Mouse (Mus musculus): ENCODE data around the gene Fdxr.

DNA sequence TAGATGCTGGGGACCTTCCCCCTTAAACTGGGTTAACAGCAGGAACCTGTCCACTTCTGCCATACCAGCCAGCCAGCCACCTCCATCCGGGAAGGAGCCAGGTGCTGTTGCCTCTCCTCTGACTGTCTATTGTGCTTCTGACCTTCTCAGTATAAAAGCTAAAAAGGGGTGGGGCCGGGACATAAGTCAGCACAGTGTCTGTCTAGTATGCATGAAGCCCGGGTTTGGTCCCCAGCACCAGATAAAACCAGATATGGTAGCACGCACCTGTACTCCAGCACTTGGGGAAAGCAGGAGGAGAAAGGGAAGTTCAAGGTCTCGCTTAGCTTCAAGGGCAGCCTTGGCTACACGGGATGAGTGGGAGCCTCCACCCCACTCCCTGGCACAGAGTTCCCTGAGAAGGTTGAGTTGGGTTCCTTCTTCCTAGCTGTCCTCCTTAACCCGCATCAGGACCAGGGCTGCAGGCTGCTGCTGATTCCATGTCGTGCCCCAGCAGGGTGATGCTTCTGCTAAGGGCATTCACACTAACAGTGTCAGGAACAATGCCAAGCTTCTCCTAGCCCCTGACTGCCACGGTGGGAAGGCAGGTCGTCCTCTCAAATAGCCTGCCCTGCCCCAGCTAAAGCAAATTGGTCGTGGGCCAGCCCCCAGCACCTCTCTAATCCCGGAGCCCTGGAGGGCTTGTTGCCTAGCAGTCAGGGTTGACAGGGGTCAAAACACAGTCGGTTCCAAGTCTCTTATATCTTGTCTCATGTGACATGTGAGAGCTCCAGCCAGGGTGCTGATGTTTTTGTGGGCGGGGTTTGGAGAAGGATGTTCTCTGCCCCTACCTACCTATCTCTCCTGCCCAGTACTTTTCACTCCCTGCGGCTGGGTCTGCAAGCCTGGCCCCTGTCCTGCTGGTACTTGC lies 47.6 kb downstream of the Fdxr start:
- TF ChIP-seq USF1 (IDR thresholded peaks at IDR 0.05; ENCODE audit: low read depth) (no peak), MYOD1 (IDR thresholded peaks at IDR 0.05; ENCODE audit: control insufficient read depth in 1 of 3, insufficient read length in 2 of 3, low read depth in 2 of 3) (no peak), POLR2A (IDR thresholded peaks at IDR 0.05; ENCODE audit: insufficient read length, low read depth) (no peak), E2F4 (IDR thresholded peaks at IDR 0.05; ENCODE audit: insufficient read depth) (no peak), POLR2AphosphoS2 (IDR thresholded peaks at IDR 0.05; ENCODE audit: insufficient read length, low read depth) (no peak), MAX (IDR thresholded peaks at IDR 0.05; ENCODE audit: low read depth) (no peak), TCF12 (IDR thresholded peaks at IDR 0.05; ENCODE audit: insufficient read depth, poor library complexity, severe bottlenecking) (no peak), MYOG (IDR thresholded peaks at IDR 0.05; ENCODE audit: control insufficient read depth in 1 of 3, insufficient read depth in 1 of 3, insufficient read length in 2 of 3, low read depth in 2 of 3) (no peak), CEBPB (IDR thresholded peaks at IDR 0.05; ENCODE audit: insufficient read depth, poor library complexity, severe bottlenecking) (no peak)
